Mouse (Mus musculus): ENCODE data around the gene 2810006K23Rik.
"Not testable (repeated sequence)": the region's sequence is repeated elsewhere in the genome, so short reads cannot be mapped to it uniquely, and the experiment has no call there.

DNA sequence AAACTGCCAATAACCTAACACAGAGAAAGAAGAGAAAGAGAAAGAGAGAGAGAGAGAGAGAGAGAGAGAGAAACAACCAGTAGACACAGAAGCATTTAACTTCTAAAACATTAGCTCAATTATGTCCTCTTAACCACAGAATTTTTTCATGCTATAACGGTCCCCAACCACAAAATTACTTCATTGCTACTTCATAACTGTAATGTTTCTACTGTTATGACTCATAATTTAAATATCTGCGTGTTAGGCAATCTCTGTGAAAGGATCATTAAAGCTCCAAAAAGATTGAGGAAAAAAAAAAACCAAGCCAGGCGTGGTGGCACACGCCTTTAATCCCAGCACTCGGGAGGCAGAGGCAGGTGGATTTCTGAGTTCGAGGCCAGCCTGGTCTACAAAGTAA is 25.0 kb upstream of the 2810006K23Rik start:
- not testable (repeated sequence) for TF ChIP-seq CTCF (IDR thresholded peaks at IDR 0.05; ENCODE audit: extremely low read depth, insufficient read length, insufficient replicate concordance, low read depth, low read length); POLR2A (IDR thresholded peaks at IDR 0.05; ENCODE audit: low read depth, low read length)
